Mouse (Mus musculus) lung, adult 2 months (tissue): ENCODE results near the gene Itprid1. TPM values are rescaled to one million over a fixed set of nuclear protein-coding genes. Genes with fewer than 3 reads are reported as not detected.

Experiments used
- DNase-seq: peaks from one replicate; pipeline ENCODE4 v3.0.0; 2022
- H3K4me1 ChIP-seq: fragments of 200-500 bp; 2 replicates; pipeline ENCODE4 v1.6.1; 2011; ENCODE audit warnings: low read length; ENCODE audit not compliant: control insufficient read depth, insufficient read depth
- H3K4me3 ChIP-seq: fragments of 200-500 bp; replicated peaks from 2 replicates; pipeline ENCODE3; 2011; ENCODE audit warnings: low read depth, mild to moderate bottlenecking, control low read depth, low read length; ENCODE audit errors: extremely low read depth
- CTCF ChIP-seq: fragments of 200-500 bp; IDR thresholded peaks from 2 replicates; pipeline ENCODE4 v1.5.1; 2011; ENCODE audit warnings: mild to moderate bottlenecking, low read length, control low read depth; ENCODE audit not compliant: insufficient read depth
- POLR2A ChIP-seq: fragments of 200-500 bp; IDR thresholded peaks from 2 replicates; pipeline ENCODE4 v1.6.1; 2011; ENCODE audit warnings: low read depth, mild to moderate bottlenecking, control low read depth, low read length, borderline replicate concordance; ENCODE audit errors: extremely low read depth
- WGBS: fragments of 180-500 bp; shearing (Covaris S2); methylation state at CpG from one replicate; pipeline ENCODE4 v1.1.7; 2018; 5-methylcytosine and 5-hydroxymethylcytosine counted together
- polyA plus RNA-seq: library from polyadenylated mRNA; depleted of rRNA; stranded (reverse); fragments of >200 nt; gene quantifications from 2 replicates; pipeline ENCODE4 v1.2.3, GENCODE M21; 2012; rRNA removed

Itprid1 gene
- 1.9 and 3.0 TPM in 2 replicates for polyA plus RNA-seq

GRCm38 (mm10) chr6:55836650-55837320, at the start of gene Itprid1:
TSS of gene Itprid1 (plus strand) at chr6:55836895.
- 67% methylated on average over 8 of the region's 8 CpGs for WGBS
- Histone ChIP-seq H3K4me1 (no peaks in the 10 kb centered on the region), H3K4me3 (no peak within 1 kb of the TSS)
- TF ChIP-seq POLR2A (no peak), CTCF (no peak)
- peak; percentile 20 for DNase-seq

- 33% methylated on average over 1 of the region's 1 CpGs for WGBS
- no peak for TF ChIP-seq CTCF
- no peak for TF ChIP-seq POLR2A
- H3K4me3 ChIP-seq = no peak overlapping the region
- no peak for DNase-seq
- no peaks in the 10 kb centered on the region for H3K4me1 ChIP-seq
Measured at GRCm38 (mm10) chr6:55789557-55789956, 47.1 kb upstream of the Itprid1 start.

- WGBS = 38% methylated on average over 6 of the region's 6 CpGs
- no peak for DNase-seq
- TF ChIP-seq CTCF (no peak), POLR2A (no peak)
- Histone ChIP-seq H3K4me3 (no peak overlapping the region), H3K4me1 (no peaks in the 10 kb centered on the region)
Measured at GRCm38 (mm10) chr6:55791852-55792496, 44.7 kb upstream of the Itprid1 start.

GRCm38 (mm10) chr6:55792536-55792935, 44.2 kb upstream of the Itprid1 start:
- TF ChIP-seq POLR2A = no peak
- TF ChIP-seq CTCF = no peak
- H3K4me3 ChIP-seq = no peak overlapping the region
- 52% methylated on average over 8 of the region's 8 CpGs for WGBS
- DNase-seq = no peak
- no peaks in the 10 kb centered on the region for H3K4me1 ChIP-seq

- TF ChIP-seq POLR2A (no peak), CTCF (no peak)
- H3K4me3 ChIP-seq = no peak overlapping the region
- no peak for DNase-seq
- no peaks in the 10 kb centered on the region for H3K4me1 ChIP-seq
- WGBS = 46% methylated on average over 1 of the region's 1 CpGs
Measured at GRCm38 (mm10) chr6:55802686-55803085, 34.0 kb upstream of the Itprid1 start.

GRCm38 (mm10) chr6:55803357-55803756, 33.3 kb upstream of the Itprid1 start:
- H3K4me3 ChIP-seq = no peak overlapping the region
- no peaks in the 10 kb centered on the region for H3K4me1 ChIP-seq
- DNase-seq = no peak
- TF ChIP-seq POLR2A (no peak), CTCF (no peak)
- 63% methylated on average over 7 of the region's 7 CpGs for WGBS

- WGBS = 31% methylated on average over 12 of the region's 12 CpGs
- Histone ChIP-seq H3K4me3 (no peak overlapping the region), H3K4me1 (no peaks in the 10 kb centered on the region)
- TF ChIP-seq CTCF (peak; percentile 15; the same call in 1 of the 2 replicates), POLR2A (no peak)
- no peak for DNase-seq
Measured at GRCm38 (mm10) chr6:55803991-55804680, 32.6 kb upstream of the Itprid1 start.

GRCm38 (mm10) chr6:55804681-55805000, 32.1 kb upstream of the Itprid1 start:
- Histone ChIP-seq H3K4me1 (no peaks in the 10 kb centered on the region), H3K4me3 (no peak overlapping the region)
- no peak for TF ChIP-seq POLR2A
- TF ChIP-seq CTCF = no peak
- 67% methylated on average over 4 of the region's 4 CpGs for WGBS
- DNase-seq = no peak

- no peak for DNase-seq
- Histone ChIP-seq H3K4me1 (no peaks in the 10 kb centered on the region), H3K4me3 (no peak overlapping the region)
- 68% methylated on average over 9 of the region's 9 CpGs for WGBS
- no peak for TF ChIP-seq POLR2A
- no peak for TF ChIP-seq CTCF
Measured at GRCm38 (mm10) chr6:55805291-55806137, 31.2 kb upstream of the Itprid1 start.

- no peak for DNase-seq
- TF ChIP-seq POLR2A (no peak), CTCF (no peak)
- no peaks in the 10 kb centered on the region for H3K4me1 ChIP-seq
- WGBS = 64% methylated on average over 2 of the region's 2 CpGs
- no peak overlapping the region for H3K4me3 ChIP-seq
Measured at GRCm38 (mm10) chr6:55806537-55806936, 30.2 kb upstream of the Itprid1 start.
